Mouse (Mus musculus): ENCODE results near the gene Gatd1. TPM values are rescaled to one million over a fixed set of nuclear protein-coding genes. Genes with fewer than 3 reads are reported as not detected.

Gene Gatd1
- polyA plus RNA-seq, 1 experiment from 2014 or later, result 17.4 TPM

- Histone ChIP-seq H3K36me3 (replicated peaks; ENCODE audit: insufficient read depth, low read length) (peaks cover 2% of the 10 kb centered on the region; the same call in 1 of the 2 replicates), H3K27ac (ENCODE audit: low read depth) (peak overlapping the region; percentile 77), H3K4me1 (ENCODE audit: insufficient read depth) (peaks cover 25% of the 10 kb centered on the region), H3K27me3 (ENCODE audit: insufficient read depth, low read length) (no peaks in the 10 kb centered on the region), H3K4me2 (ENCODE audit: low read depth, low read length) (no peak overlapping the region), H3K9ac (replicated peaks) (no peak overlapping the region), H3K9me3 (ENCODE audit: low read length) (no peaks in the 10 kb centered on the region), H3K4me3 (ENCODE audit: low read depth, low read length) (no peak overlapping the region)
- WGBS (ENCODE audit: insufficient replicate concordance), result 49% methylated on average over 4 of the region's 4 CpGs
- DNase-seq (peak; percentile 83), ATAC-seq (peak; percentile 71)
- TF ChIP-seq EP300 (IDR thresholded peaks at IDR 0.05; ENCODE audit: low read depth) (no peak), CTCF (IDR thresholded peaks at IDR 0.05; ENCODE audit: low read depth) (peak; percentile 96)
Observed at GRCm38 (mm10) chr7:141363106-141363751, 50.7 kb downstream of the Gatd1 start.

- no peak overlapping the region for H3K27ac ChIP-seq (ENCODE audit: low read depth)
- 27% methylated on average over 24 of the region's 24 CpGs for WGBS (ENCODE audit: insufficient replicate concordance)
- DNase-seq, result peak; percentile 62
- H3K9me3 ChIP-seq (ENCODE audit: low read length), result no peaks in the 10 kb centered on the region
- TF ChIP-seq CTCF (IDR thresholded peaks at IDR 0.05; ENCODE audit: low read depth) (no peak), EP300 (IDR thresholded peaks at IDR 0.05; ENCODE audit: low read depth) (no peak)
- no peak overlapping the region for H3K4me3 ChIP-seq (ENCODE audit: low read depth, low read length)
- no peak for ATAC-seq
- H3K9ac ChIP-seq (replicated peaks), result no peak overlapping the region
- no peaks in the 10 kb centered on the region for H3K27me3 ChIP-seq (ENCODE audit: insufficient read depth, low read length)
- peaks cover 25% of the 10 kb centered on the region for H3K4me1 ChIP-seq (ENCODE audit: insufficient read depth)
- peaks cover 6% of the 10 kb centered on the region; the same call in 1 of the 2 replicates for H3K36me3 ChIP-seq (replicated peaks; ENCODE audit: insufficient read depth, low read length)
- no peak overlapping the region for H3K4me2 ChIP-seq (ENCODE audit: low read depth, low read length)
Observed at GRCm38 (mm10) chr7:141361510-141361909, 52.4 kb downstream of the Gatd1 start.

Other genes starting within 250 kb of the Gatd1 start
- 55.2 and 55.7 TPM in 2 replicates for gene Rnh1, start 241.3 kb downstream of the Gatd1 start, polyA plus RNA-seq (2015; fragmentation: Nextera tagmentation; extraction: Ambion mirVana)
- 44.0 and 46.2 TPM in 2 replicates for gene Hras, start 220.1 kb downstream of the Gatd1 start, polyA plus RNA-seq (2015; fragmentation: Nextera tagmentation; extraction: Ambion mirVana)
- gene Lrrc56, start 220.0 kb downstream of the Gatd1 start, polyA plus RNA-seq (2015; fragmentation: Nextera tagmentation; extraction: Ambion mirVana), result 2.0 and 2.2 TPM in 2 replicates
- gene Lmntd2, start 200.1 kb downstream of the Gatd1 start, polyA plus RNA-seq (2015; fragmentation: Nextera tagmentation; extraction: Ambion mirVana), result 0.49 TPM in 2 replicates
- 24.9 and 27.3 TPM in 2 replicates for gene Rassf7, start 198.3 kb downstream of the Gatd1 start, polyA plus RNA-seq (2015; fragmentation: Nextera tagmentation; extraction: Ambion mirVana)
- 10.8 and 14.3 TPM in 2 replicates for gene Phrf1, start 185.4 kb downstream of the Gatd1 start, polyA plus RNA-seq (2015; fragmentation: Nextera tagmentation; extraction: Ambion mirVana)
- gene Irf7, start 147.7 kb downstream of the Gatd1 start, polyA plus RNA-seq (2015; fragmentation: Nextera tagmentation; extraction: Ambion mirVana), result 22.9 and 25.4 TPM in 2 replicates
- gene Cdhr5, start 137.3 kb downstream of the Gatd1 start, polyA plus RNA-seq (2015; fragmentation: Nextera tagmentation; extraction: Ambion mirVana), result 1.1 and 1.3 TPM in 2 replicates
- gene Sct, start 135.0 kb downstream of the Gatd1 start, polyA plus RNA-seq (2015; fragmentation: Nextera tagmentation; extraction: Ambion mirVana), result not detected in 2 replicates
- gene Drd4, start 122.1 kb downstream of the Gatd1 start, polyA plus RNA-seq (2015; fragmentation: Nextera tagmentation; extraction: Ambion mirVana), result not detected in 2 replicates
- gene Deaf1, start 86.4 kb downstream of the Gatd1 start, polyA plus RNA-seq (2015; fragmentation: Nextera tagmentation; extraction: Ambion mirVana), result 10.7 and 11.9 TPM in 2 replicates
- gene Tmem80, start 86.4 kb downstream of the Gatd1 start, polyA plus RNA-seq (2015; fragmentation: Nextera tagmentation; extraction: Ambion mirVana), result 9.2 and 11.9 TPM in 2 replicates
- gene Eps8l2, start 75.3 kb downstream of the Gatd1 start, polyA plus RNA-seq (2015; fragmentation: Nextera tagmentation; extraction: Ambion mirVana), result 22.2 and 25.4 TPM in 2 replicates
- gene Taldo1, start 21.9 kb downstream of the Gatd1 start, polyA plus RNA-seq (2015; fragmentation: Nextera tagmentation; extraction: Ambion mirVana), result 246 and 265 TPM in 2 replicates
- gene Cend1, start 15.4 kb upstream of the Gatd1 start, polyA plus RNA-seq (2015; fragmentation: Nextera tagmentation; extraction: Ambion mirVana), result not detected in 2 replicates
- 38.4 and 41.6 TPM in 2 replicates for gene Slc25a22, start 23.8 kb upstream of the Gatd1 start, polyA plus RNA-seq (2015; fragmentation: Nextera tagmentation; extraction: Ambion mirVana)
- 3.6 and 4.3 TPM in 2 replicates for gene Pidd1, start 29.9 kb upstream of the Gatd1 start, polyA plus RNA-seq (2015; fragmentation: Nextera tagmentation; extraction: Ambion mirVana)
- gene Rplp2, start 33.2 kb upstream of the Gatd1 start, polyA plus RNA-seq (2015; fragmentation: Nextera tagmentation; extraction: Ambion mirVana), result 861 and 865 TPM in 2 replicates
- 47.1 and 51.3 TPM in 2 replicates for gene Pnpla2, start 41.1 kb upstream of the Gatd1 start, polyA plus RNA-seq (2015; fragmentation: Nextera tagmentation; extraction: Ambion mirVana)
- 6.3 and 7.3 TPM in 2 replicates for gene Cracr2b, start 47.0 kb upstream of the Gatd1 start, polyA plus RNA-seq (2015; fragmentation: Nextera tagmentation; extraction: Ambion mirVana)
- gene Cd151, start 53.3 kb upstream of the Gatd1 start, polyA plus RNA-seq (2015; fragmentation: Nextera tagmentation; extraction: Ambion mirVana), result 5.1 and 6.6 TPM in 2 replicates
- gene Polr2l, start 61.0 kb upstream of the Gatd1 start, polyA plus RNA-seq (2015; fragmentation: Nextera tagmentation; extraction: Ambion mirVana), result 41.8 and 45.1 TPM in 2 replicates
- gene Tspan4, start 61.1 kb upstream of the Gatd1 start, polyA plus RNA-seq (2015; fragmentation: Nextera tagmentation; extraction: Ambion mirVana), result 72.2 and 77.0 TPM in 2 replicates
- 12.6 and 14.7 TPM in 2 replicates for gene Chid1, start 125.7 kb upstream of the Gatd1 start, polyA plus RNA-seq (2015; fragmentation: Nextera tagmentation; extraction: Ambion mirVana)
- gene Ap2a2, start 148.0 kb upstream of the Gatd1 start, polyA plus RNA-seq (2015; fragmentation: Nextera tagmentation; extraction: Ambion mirVana), result 27.8 and 33.8 TPM in 2 replicates
- 0.71 and 0.81 TPM in 2 replicates for gene Muc6, start 241.2 kb upstream of the Gatd1 start, polyA plus RNA-seq (2015; fragmentation: Nextera tagmentation; extraction: Ambion mirVana)